ENCODE assay signal across 10 mouse cellular contexts in genomic region chr16:85779775-85780174, GRCm38 (mm10). TPM values are rescaled to one million over a fixed set of nuclear protein-coding genes. Genes with fewer than 3 reads are reported as not detected.
DNase-seq lines count a peak whose midpoint lies in the region; ATAC-seq and TF ChIP-seq lines count a peak whose summit lies in the region.
"Had no signal": no experiment of that assay in that cellular context is flagged by ENCODE, and none has a peak within 500 bp of the region (broad histone marks: within the 10 kb centered on the region; RNA-seq: fewer than 3 reads in every experiment).

No protein-coding gene starts in this region.

- H3K4me2 ChIP-seq in hindbrain, embryonic 11.5 days (replicated peaks; ENCODE audit: low read depth, low read length), result no peak overlapping the region
- no peak overlapping the region for H3K4me2 ChIP-seq in hindbrain, embryonic 13.5 days
- no peak overlapping the region for H3K4me2 ChIP-seq in forebrain, embryonic 13.5 days
- H3K4me2 ChIP-seq in neural tube, embryonic 15.5 days, result no peak overlapping the region

- no peak for TF ChIP-seq POLR2A in lung, adult 2 months (IDR thresholded peaks at IDR 0.05; ENCODE audit: borderline replicate concordance, extremely low read depth, low read depth, low read length)

- H3K27me3 ChIP-seq in hindbrain, embryonic 11.5 days (ENCODE audit: control insufficient read depth, insufficient read depth, low read length), result no peaks in the 10 kb centered on the region
- no peaks in the 10 kb centered on the region for H3K27me3 ChIP-seq in hindbrain, embryonic 13.5 days
- H3K27me3 ChIP-seq in forebrain, embryonic 13.5 days, result no peaks in the 10 kb centered on the region
- H3K27me3 ChIP-seq in neural tube, embryonic 15.5 days (replicated peaks), result no peaks in the 10 kb centered on the region

- no peaks in the 10 kb centered on the region for H3K9me3 ChIP-seq in hindbrain, embryonic 11.5 days (ENCODE audit: control insufficient read depth, low read length)
- H3K9me3 ChIP-seq in hindbrain, embryonic 13.5 days, result no peaks in the 10 kb centered on the region
- H3K9me3 ChIP-seq in forebrain, embryonic 13.5 days (replicated peaks), result no peaks in the 10 kb centered on the region
- H3K9me3 ChIP-seq in neural tube, embryonic 15.5 days (replicated peaks), result no peaks in the 10 kb centered on the region

- no peaks in the 10 kb centered on the region for H3K36me3 ChIP-seq in hindbrain, embryonic 11.5 days (ENCODE audit: control insufficient read depth, insufficient read depth, low read length)
- H3K36me3 ChIP-seq in hindbrain, embryonic 13.5 days, result no peaks in the 10 kb centered on the region
- H3K36me3 ChIP-seq in forebrain, embryonic 13.5 days (ENCODE audit: poor library complexity, severe bottlenecking), result no peaks in the 10 kb centered on the region
- no peaks in the 10 kb centered on the region for H3K36me3 ChIP-seq in neural tube, embryonic 15.5 days

- H3K4me3 ChIP-seq in hindbrain, embryonic 11.5 days (ENCODE audit: low read depth, low read length), result no peak overlapping the region
- H3K4me3 ChIP-seq in hindbrain, embryonic 13.5 days, result no peak overlapping the region
- no peak overlapping the region for H3K4me3 ChIP-seq in lung, adult 2 months (replicated peaks; ENCODE audit: extremely low read depth, low read depth, low read length)
- no peak overlapping the region for H3K4me3 ChIP-seq in forebrain, embryonic 13.5 days
- H3K4me3 ChIP-seq in neural tube, embryonic 15.5 days (replicated peaks), result no peak overlapping the region

- H3K9ac ChIP-seq in hindbrain, embryonic 11.5 days (ENCODE audit: low read depth, low read length), result no peak overlapping the region
- H3K9ac ChIP-seq in hindbrain, embryonic 13.5 days, result no peak overlapping the region
- no peak overlapping the region for H3K9ac ChIP-seq in forebrain, embryonic 13.5 days
- H3K9ac ChIP-seq in neural tube, embryonic 15.5 days (replicated peaks), result no peak overlapping the region

- no peak for TF ChIP-seq CTCF in lung, adult 2 months (IDR thresholded peaks at IDR 0.05; ENCODE audit: insufficient read depth, low read length)

- H3K27ac ChIP-seq in hindbrain, embryonic 11.5 days (ENCODE audit: low read depth, low read length), result no peak overlapping the region
- no peak overlapping the region for H3K27ac ChIP-seq in hindbrain, embryonic 13.5 days
- H3K27ac ChIP-seq in forebrain, embryonic 13.5 days, result no peak overlapping the region
- no peak overlapping the region for H3K27ac ChIP-seq in neural tube, embryonic 15.5 days (replicated peaks)

- no peak for DNase-seq in hindbrain, embryonic 11.5 days (ENCODE audit: low spot score)
- peak; percentile 43 for DNase-seq in lung, postnatal 36 days
- no peak for DNase-seq in lung, adult 2 months
- no peak for DNase-seq in adrenal gland, postnatal 4 days (ENCODE audit: low spot score in 2 of 2)
- no peak for DNase-seq in heart, adult 11 months
- DNase-seq: right cerebral cortex, adult 18-20 months; thymus, postnatal 25 days had no signal

- H3K4me1 ChIP-seq in hindbrain, embryonic 11.5 days (replicated peaks; ENCODE audit: control insufficient read depth, insufficient read depth, low read length), result no peaks in the 10 kb centered on the region
- H3K4me1 ChIP-seq in hindbrain, embryonic 13.5 days (replicated peaks), result no peaks in the 10 kb centered on the region
- no peaks in the 10 kb centered on the region for H3K4me1 ChIP-seq in lung, adult 2 months (ENCODE audit: control insufficient read depth, insufficient read depth, low read length)
- H3K4me1 ChIP-seq in forebrain, embryonic 13.5 days, result no peaks in the 10 kb centered on the region
- no peaks in the 10 kb centered on the region for H3K4me1 ChIP-seq in neural tube, embryonic 15.5 days

- peak; percentile 66; the same call in 1 of the 2 replicates for ATAC-seq in hindbrain, embryonic 11.5 days (ENCODE audit: low FRiP score)
- no peak for ATAC-seq in hindbrain, embryonic 13.5 days (ENCODE audit: low FRiP score)
- peak; percentile 86 for ATAC-seq in forebrain, embryonic 13.5 days
- peak; percentile 85; the same call in 1 of the 2 replicates for ATAC-seq in neural tube, embryonic 15.5 days (ENCODE audit: low FRiP score)

RNA-seq across cellular contexts. Expression of gene Adamts1, which starts 23.1 kb away (rescaled TPM):
- 11.0 and 13.9 TPM in 2 replicates for polyA plus RNA-seq in hindbrain, embryonic 11.5 days (2014; fragmentation: Nextera tagmentation; extraction: Ambion mirVana)
- 10.2 and 14.8 TPM in 2 replicates for polyA plus RNA-seq in hindbrain, embryonic 13.5 days (2015; fragmentation: Nextera tagmentation; extraction: Ambion mirVana)
- polyA plus RNA-seq in lung, adult 2 months (2012; rRNA removed), result 68.7 and 86.6 TPM in 2 replicates
- 7.2 and 9.1 TPM in 2 replicates for polyA plus RNA-seq in forebrain, embryonic 13.5 days (2015; fragmentation: Nextera tagmentation; extraction: Ambion mirVana)
- 8.0 and 11.5 TPM in 2 replicates for polyA plus RNA-seq in neural tube, embryonic 15.5 days (2015; fragmentation: Nextera tagmentation; extraction: Ambion mirVana)
- 10 to 100 TPM; 20.6 to 40.2 TPM for total RNA-seq in adrenal gland, postnatal 4 days (2021)
